Mouse (Mus musculus): Measurements from ENCODE around the gene Dok4. TPM values are rescaled to one million over a fixed set of nuclear protein-coding genes. Genes with fewer than 3 reads are reported as not detected.
"Not testable (repeated sequence)": the region's sequence is repeated elsewhere in the genome, so short reads cannot be mapped to it uniquely, and the experiment has no call there.

Gene Dok4
- polyA plus RNA-seq, 1 experiment = 20.2 TPM

GRCm38 (mm10) chr8:94850049-94850448, 26.1 kb downstream of the Dok4 start:
- Histone ChIP-seq H3K36me3 (ENCODE audit: control insufficient read depth, insufficient read depth, low read length) (peaks cover 2% of the 10 kb centered on the region; the same call in 1 of the 2 replicates), H3K27me3 (replicated peaks; ENCODE audit: control insufficient read depth, insufficient read depth, low read length) (no peaks in the 10 kb centered on the region), H3K4me1 (ENCODE audit: control insufficient read depth, insufficient read depth, low read length) (no peaks in the 10 kb centered on the region), H3K27ac (ENCODE audit: insufficient read depth, low read depth, low read length) (no peak overlapping the region), H3K4me3 (ENCODE audit: insufficient read depth, low read depth, low read length) (no peak overlapping the region)
- no peak for DNase-seq
- WGBS = 80% methylated on average over 5 of the region's 5 CpGs
- TF ChIP-seq CTCF (conservative IDR thresholded peaks at IDR 0.05; ENCODE audit: insufficient read depth, insufficient read length, low read depth, low read length) (no peak), POLR2A (IDR thresholded peaks at IDR 0.05; ENCODE audit: low read depth, low read length) (no peak)

GRCm38 (mm10) chr8:94841183-94841582, 34.9 kb downstream of the Dok4 start:
- DNase-seq = no peak
- H3K4me3 ChIP-seq (ENCODE audit: insufficient read depth, low read depth, low read length) = no peak overlapping the region
- WGBS = 47% methylated on average over 2 of the region's 2 CpGs

DNA sequence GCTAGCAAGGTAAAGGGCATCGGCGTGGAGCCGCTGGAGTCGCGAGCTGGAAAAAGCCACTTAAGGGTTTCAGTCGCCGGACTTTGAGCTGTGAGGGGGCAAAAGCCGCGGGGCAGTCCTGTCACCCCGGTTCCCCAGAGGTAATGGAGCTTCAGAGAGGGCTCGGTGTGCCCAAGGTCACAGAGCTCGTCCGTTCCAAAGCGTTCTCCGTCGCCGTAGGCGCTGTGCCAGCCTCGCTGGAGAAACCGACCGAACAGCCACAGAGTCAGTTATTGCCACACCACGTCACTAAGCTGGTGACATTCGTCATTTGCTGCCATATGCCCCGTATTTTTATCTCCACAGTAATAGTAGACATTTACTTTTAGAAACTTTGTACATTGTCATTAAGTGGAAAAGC, 37.5 kb downstream of the Dok4 start:
- TF ChIP-seq POLR2A (IDR thresholded peaks at IDR 0.05; ENCODE audit: low read depth, low read length) = no peak
- no peak for TF ChIP-seq CTCF (conservative IDR thresholded peaks at IDR 0.05; ENCODE audit: insufficient read depth, insufficient read length, low read depth, low read length)
- no peaks in the 10 kb centered on the region for H3K36me3 ChIP-seq (ENCODE audit: control insufficient read depth, insufficient read depth, low read length)
- peak; percentile 89 for DNase-seq
- under 1% methylated on average over 24 of the region's 24 CpGs for WGBS
- peak overlapping the region; percentile 99 for H3K27ac ChIP-seq (ENCODE audit: insufficient read depth, low read depth, low read length)
- H3K4me3 ChIP-seq (ENCODE audit: insufficient read depth, low read depth, low read length) = peak overlapping the region; percentile 89
- H3K4me1 ChIP-seq (ENCODE audit: control insufficient read depth, insufficient read depth, low read length) = peaks cover 15% of the 10 kb centered on the region
- no peaks in the 10 kb centered on the region for H3K27me3 ChIP-seq (replicated peaks; ENCODE audit: control insufficient read depth, insufficient read depth, low read length)

More at GRCm38 (mm10) chr8:94841183-94841582, 34.9 kb downstream of the Dok4 start:
- no peaks in the 10 kb centered on the region for H3K27me3 ChIP-seq (replicated peaks; ENCODE audit: control insufficient read depth, insufficient read depth, low read length)
- 0 out of 2 replicates have a peak, but pooled peaks cover 3% of the 10 kb centered on the region for H3K36me3 ChIP-seq (ENCODE audit: control insufficient read depth, insufficient read depth, low read length)
- no peak for TF ChIP-seq CTCF (conservative IDR thresholded peaks at IDR 0.05; ENCODE audit: insufficient read depth, insufficient read length, low read depth, low read length)
- TF ChIP-seq POLR2A (IDR thresholded peaks at IDR 0.05; ENCODE audit: low read depth, low read length) = no peak
- H3K27ac ChIP-seq (ENCODE audit: insufficient read depth, low read depth, low read length) = no peak overlapping the region
- H3K4me1 ChIP-seq (ENCODE audit: control insufficient read depth, insufficient read depth, low read length) = peaks cover 9% of the 10 kb centered on the region

DNA sequence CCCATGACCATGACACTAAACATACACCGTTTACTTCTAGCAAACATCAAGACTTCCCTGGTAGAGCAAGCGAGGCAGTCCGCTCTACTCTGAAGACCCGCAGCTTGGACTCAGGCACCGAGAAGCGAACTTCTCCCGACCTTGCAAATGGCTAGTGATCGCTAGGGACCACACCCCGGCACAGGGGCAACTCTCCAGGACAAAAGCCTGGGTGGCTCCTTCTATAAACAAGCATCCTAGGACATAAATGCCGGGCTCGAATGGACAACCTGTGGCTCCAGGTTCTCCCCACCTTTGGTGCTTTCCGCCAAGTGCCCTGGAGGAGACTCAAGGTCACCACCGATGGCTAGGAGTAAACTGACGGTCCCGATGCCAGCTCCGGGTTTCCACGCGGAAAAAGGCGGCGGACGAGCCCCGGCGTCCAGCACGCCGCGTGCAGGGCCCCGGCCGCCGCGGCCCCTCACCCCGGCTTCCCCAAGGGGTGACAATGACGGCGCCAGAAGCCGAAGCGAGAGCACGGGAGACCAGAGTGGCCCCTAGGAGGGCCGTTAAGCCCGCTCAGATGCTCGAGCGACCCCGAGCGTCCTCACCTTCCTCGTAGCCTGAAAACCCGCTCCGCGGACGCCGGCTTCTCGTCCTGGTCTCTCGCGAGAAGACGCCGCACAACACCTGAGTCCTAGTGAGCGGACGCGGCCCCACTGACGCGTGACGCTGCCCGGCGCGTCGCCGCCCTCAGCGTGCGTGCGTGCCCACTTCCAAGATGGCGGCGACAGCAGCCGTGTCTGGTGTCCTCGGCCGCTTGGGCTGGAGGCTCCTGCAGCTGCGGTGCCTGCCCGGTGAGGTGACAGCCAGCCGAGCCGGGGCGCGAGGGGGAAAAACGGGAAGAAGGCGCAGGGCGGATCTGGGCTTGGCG, 38.2 kb downstream of the Dok4 start, which contains the start of the genes Coq9 and Ciapin1:
Gene Coq9 (plus strand): TSS at position 660 of the 913 bp plus-strand sequence.
Gene Ciapin1 (minus strand): TSS at position 697 of the 913 bp plus-strand sequence.
- peak; percentile 98 for DNase-seq
- WGBS = 1% methylated on average over 82 of the region's 82 CpGs

GRCm38 (mm10) chr8:94836456-94837240, 39.5 kb downstream of the Dok4 start:
- H3K4me1 ChIP-seq (ENCODE audit: control insufficient read depth, insufficient read depth, low read length) = peaks cover 23% of the 10 kb centered on the region
- peak overlapping the region; percentile 47 for H3K4me3 ChIP-seq (ENCODE audit: insufficient read depth, low read depth, low read length)
- 48% methylated on average over 11 of the region's 11 CpGs for WGBS
- no peaks in the 10 kb centered on the region for H3K27me3 ChIP-seq (replicated peaks; ENCODE audit: control insufficient read depth, insufficient read depth, low read length)
- H3K27ac ChIP-seq (ENCODE audit: insufficient read depth, low read depth, low read length) = peak overlapping the region; percentile 72
- TF ChIP-seq POLR2A (IDR thresholded peaks at IDR 0.05; ENCODE audit: low read depth, low read length) = no peak
- TF ChIP-seq CTCF (conservative IDR thresholded peaks at IDR 0.05; ENCODE audit: insufficient read depth, insufficient read length, low read depth, low read length) = no peak
- no peaks in the 10 kb centered on the region for H3K36me3 ChIP-seq (ENCODE audit: control insufficient read depth, insufficient read depth, low read length)
- DNase-seq = no peak

More for the DNA sequence above, 38.2 kb downstream of the Dok4 start, which contains the start of the genes Coq9 and Ciapin1:
- Histone ChIP-seq H3K27me3 (replicated peaks; ENCODE audit: control insufficient read depth, insufficient read depth, low read length) (no peaks in the 10 kb centered on the region), H3K4me1 (ENCODE audit: control insufficient read depth, insufficient read depth, low read length) (peaks cover 19% of the 10 kb centered on the region), H3K36me3 (ENCODE audit: control insufficient read depth, insufficient read depth, low read length) (no peaks in the 10 kb centered on the region), H3K4me3 (ENCODE audit: insufficient read depth, low read depth, low read length) (peak within 1 kb of the TSS; percentile 89), H3K27ac (ENCODE audit: insufficient read depth, low read depth, low read length) (peak within 1 kb of the TSS; percentile 99)
- TF ChIP-seq POLR2A (IDR thresholded peaks at IDR 0.05; ENCODE audit: low read depth, low read length) = peak; percentile 87
- TF ChIP-seq CTCF (conservative IDR thresholded peaks at IDR 0.05; ENCODE audit: insufficient read depth, insufficient read length, low read depth, low read length) = no peak

DNA sequence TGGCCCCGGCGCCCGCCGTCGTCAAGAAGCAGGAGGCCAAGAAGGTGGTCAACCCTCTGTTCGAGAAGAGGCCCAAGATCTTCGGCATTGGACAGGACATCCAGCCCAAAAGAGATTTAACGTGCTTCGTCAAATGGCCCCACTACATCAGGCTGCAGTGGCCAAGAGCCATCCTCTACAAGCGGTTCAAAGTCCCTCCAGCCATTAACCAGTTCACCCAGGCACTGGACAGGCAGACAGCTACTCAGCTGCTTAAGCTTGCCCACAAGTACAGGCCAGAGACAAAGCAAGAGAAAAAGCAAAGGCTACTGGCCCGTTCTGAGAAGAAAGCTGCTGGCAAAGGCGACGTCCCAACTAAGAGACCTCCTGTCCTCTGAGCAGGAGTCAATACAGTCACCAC, 40.4 kb downstream of the Dok4 start:
- Histone ChIP-seq H3K4me1 (ENCODE audit: control insufficient read depth, insufficient read depth, low read length) (peaks cover 23% of the 10 kb centered on the region), H3K27ac (ENCODE audit: insufficient read depth, low read depth, low read length) (0 out of 2 replicates have a peak overlapping the region, but pooled peaks have one; percentile 12)
- not testable (repeated sequence) for H3K36me3 ChIP-seq (ENCODE audit: control insufficient read depth, insufficient read depth, low read length); H3K4me3 ChIP-seq (ENCODE audit: insufficient read depth, low read depth, low read length); H3K27me3 ChIP-seq (replicated peaks; ENCODE audit: control insufficient read depth, insufficient read depth, low read length)
- DNase-seq = peak; percentile 56
- WGBS = 74% methylated on average over 13 of the region's 13 CpGs

- H3K4me3 ChIP-seq (ENCODE audit: insufficient read depth, low read depth, low read length); H3K36me3 ChIP-seq (ENCODE audit: control insufficient read depth, insufficient read depth, low read length); H3K27me3 ChIP-seq (replicated peaks; ENCODE audit: control insufficient read depth, insufficient read depth, low read length): not testable (repeated sequence)
- peak; percentile 56 for DNase-seq
- peak overlapping the region; percentile 48; the same call in 1 of the 2 replicates for H3K27ac ChIP-seq (ENCODE audit: insufficient read depth, low read depth, low read length)
- WGBS = 27% methylated on average over 7 of the region's 7 CpGs
- H3K4me1 ChIP-seq (ENCODE audit: control insufficient read depth, insufficient read depth, low read length) = peaks cover 23% of the 10 kb centered on the region
These were observed 42.2 kb downstream of the Dok4 start for GRCm38 (mm10) chr8:94833901-94834405.
